Mouse (Mus musculus): ENCODE results near the gene Ascc1.

- TF ChIP-seq CTCF (IDR thresholded peaks at IDR 0.05; ENCODE audit: control insufficient read depth, insufficient read depth, insufficient read length), result no peak
- no peak for TF ChIP-seq MYOD1 (IDR thresholded peaks at IDR 0.05; ENCODE audit: control insufficient read depth, insufficient read length, low read depth)
- no peak for TF ChIP-seq CEBPB (IDR thresholded peaks at IDR 0.05; ENCODE audit: low read depth)
- no peak for TF ChIP-seq USF1 (IDR thresholded peaks at IDR 0.05; ENCODE audit: low read depth)
Observed at GRCm38 (mm10) chr10:59973400-59973799, 29.2 kb upstream of the Ascc1 start.

Measured in C2C12 (cell line).